Mouse (Mus musculus): ENCODE results near the gene Gm572. TPM values are rescaled to one million over a fixed set of nuclear protein-coding genes. Genes with fewer than 3 reads are reported as not detected.

Gene Gm572
- total and polyA plus RNA-seq, 2 experiments from 2014 or later, result not detected

DNA sequence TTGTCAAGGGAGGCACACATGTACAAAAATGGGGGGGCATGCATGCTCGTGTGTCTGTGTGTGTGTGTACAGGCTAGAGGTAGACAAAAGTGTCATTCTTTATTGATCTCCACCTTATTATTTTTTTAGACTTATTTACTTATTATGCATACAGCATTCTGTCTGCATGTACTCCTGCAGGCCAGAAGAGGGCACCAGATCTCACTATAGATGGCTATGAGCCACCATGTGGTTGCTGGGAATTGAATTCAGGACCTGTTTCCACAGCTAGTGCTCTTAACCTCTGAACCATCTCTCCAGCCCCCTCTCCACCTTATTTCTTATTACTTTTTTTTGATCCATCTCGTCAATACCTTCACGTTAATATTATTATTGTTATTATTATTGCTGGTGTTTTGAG lies 6.2 kb downstream of the Gm572 start:
- TF ChIP-seq CTCF (IDR thresholded peaks at IDR 0.05; ENCODE audit: low read depth), result peak; percentile 44
- Histone ChIP-seq H3K4me3 (ENCODE audit: low read length) (no peak overlapping the region), H3K27ac (no peak overlapping the region), H3K9me3 (ENCODE audit: low read length) (no peaks in the 10 kb centered on the region), H3K9ac (replicated peaks; ENCODE audit: low read length) (no peak overlapping the region), H3K4me2 (ENCODE audit: low read depth, low read length) (no peak overlapping the region), H3K4me1 (ENCODE audit: insufficient read depth, low read length) (no peaks in the 10 kb centered on the region), H3K36me3 (ENCODE audit: insufficient read depth, low read length) (no peaks in the 10 kb centered on the region), H3K27me3 (ENCODE audit: insufficient read depth, low read length) (no peaks in the 10 kb centered on the region)
- DNase-seq (ENCODE audit: low spot score) (no peak), ATAC-seq (no peak)
- 65% methylated on average over 3 of the region's 3 CpGs for WGBS

DNA sequence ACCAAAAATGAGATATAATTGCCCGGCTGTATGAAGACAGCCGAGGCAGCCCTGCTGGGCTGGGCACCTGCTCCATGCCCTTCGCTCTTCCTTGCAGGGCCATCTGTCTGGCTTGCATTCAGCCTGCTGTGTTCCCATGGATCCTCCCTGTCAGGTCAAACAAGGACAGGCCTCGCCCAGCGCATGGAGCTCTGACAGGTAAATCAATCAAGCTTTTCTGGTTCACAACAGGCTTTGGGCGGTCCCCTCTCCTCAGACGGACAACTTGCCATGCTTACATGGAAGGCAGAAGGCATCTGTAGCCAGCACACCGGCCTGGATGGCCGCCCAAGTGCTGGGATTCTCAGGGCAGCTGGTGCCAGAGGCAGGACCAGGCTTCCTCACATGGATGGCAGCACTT lies 7.9 kb downstream of the Gm572 start:
- H3K9ac ChIP-seq (replicated peaks; ENCODE audit: low read length), result no peak overlapping the region
- 29% methylated on average over 9 of the region's 9 CpGs for WGBS
- ATAC-seq, result peak; percentile 65

DNA sequence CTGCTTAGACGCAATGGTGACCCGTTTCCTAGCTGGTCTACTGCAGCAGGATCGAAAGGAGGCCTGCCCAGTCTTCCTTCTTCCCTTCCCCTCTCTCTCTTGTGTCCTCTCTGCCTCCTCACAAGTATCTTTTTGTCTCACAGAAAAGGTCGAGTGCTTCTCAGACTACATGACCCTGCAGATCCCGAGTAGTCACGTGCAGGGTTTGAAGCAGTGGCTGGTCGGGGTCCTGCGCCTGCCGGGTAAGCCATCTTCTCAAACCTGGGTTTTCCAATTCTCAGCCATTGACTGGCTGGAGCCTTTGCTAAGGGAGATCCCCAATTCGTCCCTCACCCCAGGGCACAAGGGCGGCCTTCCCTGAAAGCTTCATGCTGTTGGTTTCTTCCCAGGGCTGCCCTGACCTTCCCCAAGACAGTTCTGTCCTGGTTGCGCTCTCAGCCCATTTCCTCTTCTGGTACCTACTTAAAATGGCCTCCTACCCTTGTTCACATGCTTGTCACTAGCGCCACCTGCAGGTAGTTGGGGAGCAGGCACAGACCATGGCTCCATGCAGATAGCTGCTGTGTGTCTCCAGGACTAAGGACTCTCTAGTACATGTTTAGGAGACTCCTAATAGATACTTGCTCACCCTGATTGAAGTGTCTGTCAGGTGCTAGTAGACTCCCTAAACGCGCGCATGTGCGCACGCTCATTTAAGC lies 11.7 kb downstream of the Gm572 start:
- no peaks in the 10 kb centered on the region for H3K27me3 ChIP-seq (ENCODE audit: insufficient read depth, low read length)
- no peak overlapping the region for H3K4me2 ChIP-seq (ENCODE audit: low read depth, low read length)
- H3K9me3 ChIP-seq (ENCODE audit: low read length), result no peaks in the 10 kb centered on the region
- H3K9ac ChIP-seq (replicated peaks; ENCODE audit: low read length), result no peak overlapping the region
- DNase-seq (ENCODE audit: low spot score), result peak; percentile 42
- no peak for ATAC-seq
- no peaks in the 10 kb centered on the region for H3K4me1 ChIP-seq (ENCODE audit: insufficient read depth, low read length)
- no peaks in the 10 kb centered on the region for H3K36me3 ChIP-seq (ENCODE audit: insufficient read depth, low read length)
- TF ChIP-seq CTCF (IDR thresholded peaks at IDR 0.05; ENCODE audit: low read depth), result peak; percentile 62
- 87% methylated on average over 18 of the region's 18 CpGs for WGBS
- H3K4me3 ChIP-seq (ENCODE audit: low read length), result no peak overlapping the region
- no peak overlapping the region for H3K27ac ChIP-seq

More for the DNA sequence above, 7.9 kb downstream of the Gm572 start:
- no peak overlapping the region for H3K27ac ChIP-seq
- H3K27me3 ChIP-seq (ENCODE audit: insufficient read depth, low read length), result no peaks in the 10 kb centered on the region
- H3K36me3 ChIP-seq (ENCODE audit: insufficient read depth, low read length), result no peaks in the 10 kb centered on the region
- DNase-seq (ENCODE audit: low spot score), result peak; percentile 65
- no peak overlapping the region for H3K4me2 ChIP-seq (ENCODE audit: low read depth, low read length)
- TF ChIP-seq CTCF (IDR thresholded peaks at IDR 0.05; ENCODE audit: low read depth), result no peak
- no peak overlapping the region for H3K4me3 ChIP-seq (ENCODE audit: low read length)
- H3K9me3 ChIP-seq (ENCODE audit: low read length), result no peaks in the 10 kb centered on the region
- no peaks in the 10 kb centered on the region for H3K4me1 ChIP-seq (ENCODE audit: insufficient read depth, low read length)

DNA sequence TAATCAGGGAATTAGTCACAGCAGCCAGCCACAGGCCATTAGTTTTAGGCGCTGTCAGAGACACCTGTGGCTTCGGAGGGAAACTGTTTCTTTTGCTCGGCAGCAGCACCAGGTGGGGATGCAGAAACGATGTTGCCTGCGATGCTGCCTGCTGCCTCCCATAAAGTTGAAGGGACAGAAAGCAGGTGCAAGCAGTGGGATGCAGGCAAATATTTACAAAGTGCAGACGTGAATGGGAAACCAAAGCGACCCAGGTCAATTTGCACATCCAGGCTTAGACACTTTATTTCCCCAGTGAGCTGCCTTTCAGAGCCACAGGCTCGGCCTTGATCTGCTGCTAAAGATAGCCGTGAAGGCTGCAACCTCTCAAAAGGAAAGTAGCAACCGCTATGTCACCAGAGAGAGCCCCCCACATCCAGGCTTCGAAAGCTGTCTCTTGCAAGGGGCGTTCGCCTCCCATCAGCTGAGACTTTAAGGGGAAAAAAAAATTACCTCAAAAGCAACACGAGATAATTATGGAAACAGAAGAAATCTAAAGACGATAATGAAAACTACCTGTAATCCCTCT lies 13.7 kb downstream of the Gm572 start:
- no peaks in the 10 kb centered on the region for H3K27me3 ChIP-seq (ENCODE audit: insufficient read depth, low read length)
- H3K36me3 ChIP-seq (ENCODE audit: insufficient read depth, low read length), result no peaks in the 10 kb centered on the region
- H3K4me1 ChIP-seq (ENCODE audit: insufficient read depth, low read length), result no peaks in the 10 kb centered on the region
- H3K4me3 ChIP-seq (ENCODE audit: low read length), result no peak overlapping the region
- no peak for TF ChIP-seq CTCF (IDR thresholded peaks at IDR 0.05; ENCODE audit: low read depth)
- ATAC-seq (no peak), DNase-seq (ENCODE audit: low spot score) (no peak)
- no peak overlapping the region for H3K4me2 ChIP-seq (ENCODE audit: low read depth, low read length)
- H3K27ac ChIP-seq, result no peak overlapping the region
- H3K9ac ChIP-seq (replicated peaks; ENCODE audit: low read length), result no peak overlapping the region
- 33% methylated on average over 15 of the region's 15 CpGs for WGBS
- H3K9me3 ChIP-seq (ENCODE audit: low read length), result no peaks in the 10 kb centered on the region

DNA sequence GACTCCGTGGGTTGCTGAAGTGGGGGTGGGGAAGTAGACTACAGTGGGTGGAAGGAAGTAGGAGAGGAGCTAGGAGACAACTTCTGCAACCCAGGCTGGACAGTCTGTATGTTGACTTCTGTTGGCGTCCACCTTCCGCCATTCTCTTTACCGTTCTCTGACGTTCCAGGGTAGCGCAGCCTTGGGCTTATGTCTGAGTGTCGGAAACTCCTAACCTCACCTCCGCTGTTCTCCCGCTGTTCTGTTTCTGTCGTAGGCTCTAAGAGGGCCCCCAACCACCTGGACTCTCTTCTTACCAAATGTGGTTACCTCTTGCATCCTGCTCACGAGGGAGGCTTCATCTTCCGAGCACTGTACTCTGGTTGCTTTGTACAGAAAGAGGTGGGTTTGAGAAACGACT lies 14.7 kb downstream of the Gm572 start:
- Histone ChIP-seq H3K9me3 (ENCODE audit: low read length) (no peaks in the 10 kb centered on the region), H3K36me3 (ENCODE audit: insufficient read depth, low read length) (no peaks in the 10 kb centered on the region), H3K9ac (replicated peaks; ENCODE audit: low read length) (no peak overlapping the region), H3K4me3 (ENCODE audit: low read length) (no peak overlapping the region), H3K27ac (no peak overlapping the region), H3K4me1 (ENCODE audit: insufficient read depth, low read length) (no peaks in the 10 kb centered on the region), H3K27me3 (ENCODE audit: insufficient read depth, low read length) (no peaks in the 10 kb centered on the region), H3K4me2 (ENCODE audit: low read depth, low read length) (no peak overlapping the region)
- no peak for TF ChIP-seq CTCF (IDR thresholded peaks at IDR 0.05; ENCODE audit: low read depth)
- WGBS, result 83% methylated on average over 13 of the region's 13 CpGs
- ATAC-seq, result no peak
- DNase-seq (ENCODE audit: low spot score), result no peak

DNA sequence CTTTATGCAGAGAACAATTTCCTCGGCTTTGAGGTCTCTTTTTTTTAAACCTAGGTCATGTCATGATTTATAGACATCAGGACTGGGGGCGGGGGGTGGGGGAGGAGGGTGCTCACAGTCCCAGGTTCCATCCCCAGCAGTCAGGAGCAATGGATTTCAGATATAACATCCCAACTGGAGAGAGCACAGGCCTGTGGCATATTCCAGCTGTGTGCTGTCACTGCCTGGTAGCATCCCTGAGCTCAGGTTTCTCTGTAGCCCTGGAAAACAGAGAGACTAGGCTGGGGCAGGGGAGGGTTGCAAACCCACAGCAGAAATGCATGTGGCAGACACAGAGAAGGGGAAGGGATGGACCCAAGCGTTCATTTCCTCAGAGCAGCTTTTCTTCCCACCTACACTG lies 17.1 kb downstream of the Gm572 start:
- no peaks in the 10 kb centered on the region for H3K4me1 ChIP-seq (ENCODE audit: insufficient read depth, low read length)
- no peaks in the 10 kb centered on the region for H3K9me3 ChIP-seq (ENCODE audit: low read length)
- WGBS, result 67% methylated on average over 3 of the region's 3 CpGs
- DNase-seq (ENCODE audit: low spot score) (no peak), ATAC-seq (no peak)
- H3K27ac ChIP-seq, result no peak overlapping the region
- H3K4me2 ChIP-seq (ENCODE audit: low read depth, low read length), result no peak overlapping the region
- no peaks in the 10 kb centered on the region for H3K27me3 ChIP-seq (ENCODE audit: insufficient read depth, low read length)
- H3K9ac ChIP-seq (replicated peaks; ENCODE audit: low read length), result no peak overlapping the region
- no peak for TF ChIP-seq CTCF (IDR thresholded peaks at IDR 0.05; ENCODE audit: low read depth)
- no peak overlapping the region for H3K4me3 ChIP-seq (ENCODE audit: low read length)
- H3K36me3 ChIP-seq (ENCODE audit: insufficient read depth, low read length), result no peaks in the 10 kb centered on the region

All from hindbrain, postnatal 0 days (tissue).